Mouse (Mus musculus): ENCODE results near the gene Aoc3.
A peak's percentile ranks its signal among the peaks of the same experiment; 100 is the strongest.
"Not testable (repeated sequence)": the region's sequence is repeated elsewhere in the genome, so short reads cannot be mapped to it uniquely, and the experiment has no call there.

Aoc3 gene

GRCm38 (mm10) chr11:101330371-101330924, at the start of gene Aoc3:
Aoc3 (plus strand) TSS chr11:101330605.
- no peak for DNase-seq (ENCODE audit: low spot score)

DNA sequence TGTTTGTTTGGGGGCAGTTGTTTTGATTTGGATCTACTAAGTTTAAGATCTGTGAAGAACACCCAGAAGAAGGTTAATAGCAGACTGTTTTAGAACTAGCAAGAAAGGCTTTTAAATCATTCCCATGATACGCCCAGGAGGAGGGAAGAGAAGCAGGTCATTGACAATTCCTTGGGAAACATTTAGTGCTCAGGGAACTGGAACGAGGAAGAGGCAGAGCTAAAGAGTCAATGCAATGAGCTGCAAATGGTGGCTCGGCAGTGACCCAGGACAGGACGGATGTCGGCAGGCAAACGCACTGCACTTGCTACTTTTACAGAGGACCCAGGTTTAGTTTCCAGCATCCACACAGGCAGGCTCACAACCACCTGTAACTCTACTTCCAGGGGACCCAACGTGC, 49.6 kb upstream of the Aoc3 start:
- no peak for DNase-seq (ENCODE audit: low spot score)

- DNase-seq (ENCODE audit: low spot score), result no peak
Measured at GRCm38 (mm10) chr11:101282896-101283295, 47.5 kb upstream of the Aoc3 start.

- no peak for DNase-seq (ENCODE audit: low spot score)
Measured at GRCm38 (mm10) chr11:101283805-101284204, 46.6 kb upstream of the Aoc3 start.

- DNase-seq (ENCODE audit: low spot score), result no peak
Measured at GRCm38 (mm10) chr11:101287306-101287705, 43.1 kb upstream of the Aoc3 start.

- no peak for DNase-seq (ENCODE audit: low spot score)
Measured at GRCm38 (mm10) chr11:101291231-101291630, 39.2 kb upstream of the Aoc3 start.

DNA sequence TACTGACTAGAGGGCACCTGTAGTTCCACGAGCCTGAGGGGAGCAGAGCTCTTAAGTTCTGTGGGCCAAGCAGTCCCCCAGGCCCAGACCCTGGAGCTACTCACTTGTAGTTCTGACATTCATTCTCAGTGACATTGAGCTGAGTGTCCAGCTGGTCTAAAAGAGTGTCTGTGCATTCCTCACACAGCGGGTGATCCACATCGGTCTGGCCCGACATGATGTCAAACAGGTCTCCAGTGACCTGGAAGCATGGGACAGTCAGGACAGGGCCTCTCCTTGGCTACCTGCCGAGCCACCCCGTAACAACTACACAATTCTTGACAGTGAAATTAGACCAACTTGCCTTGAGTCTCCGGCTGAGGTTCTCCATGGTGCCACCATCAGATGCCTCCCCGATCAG, 35.2 kb upstream of the Aoc3 start:
- DNase-seq (ENCODE audit: low spot score), result no peak

DNA sequence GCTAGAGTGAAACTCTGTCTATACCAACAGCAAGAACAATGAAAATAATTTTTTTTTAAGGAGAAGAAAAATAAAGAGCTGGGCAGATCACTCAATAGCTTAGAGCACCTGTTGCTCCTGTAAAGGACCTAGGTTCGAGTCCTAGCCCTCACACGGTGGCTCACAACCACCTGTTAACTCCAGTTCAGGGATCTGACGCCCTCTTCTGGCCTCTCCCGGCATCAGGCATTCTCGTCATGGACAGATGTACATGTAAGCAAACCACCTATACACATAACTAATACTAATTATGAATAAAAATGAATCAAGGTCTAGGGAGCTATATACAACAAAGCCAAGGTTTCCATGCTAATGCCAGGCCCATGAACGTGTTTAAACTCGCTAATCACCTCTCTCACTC, 29.5 kb upstream of the Aoc3 start:
- DNase-seq (ENCODE audit: low spot score), result no peak

- DNase-seq (ENCODE audit: low spot score), result no peak
Measured at GRCm38 (mm10) chr11:101301299-101302003, 29.0 kb upstream of the Aoc3 start.

- DNase-seq (ENCODE audit: low spot score), result peak; percentile 92
Measured at GRCm38 (mm10) chr11:101302004-101302798, 28.2 kb upstream of the Aoc3 start, which contains the start of gene Becn1. Becn1 (minus strand) TSS chr11:101302286.

- DNase-seq (ENCODE audit: low spot score), result no peak
Measured at GRCm38 (mm10) chr11:101307744-101308143, 22.7 kb upstream of the Aoc3 start.

DNA sequence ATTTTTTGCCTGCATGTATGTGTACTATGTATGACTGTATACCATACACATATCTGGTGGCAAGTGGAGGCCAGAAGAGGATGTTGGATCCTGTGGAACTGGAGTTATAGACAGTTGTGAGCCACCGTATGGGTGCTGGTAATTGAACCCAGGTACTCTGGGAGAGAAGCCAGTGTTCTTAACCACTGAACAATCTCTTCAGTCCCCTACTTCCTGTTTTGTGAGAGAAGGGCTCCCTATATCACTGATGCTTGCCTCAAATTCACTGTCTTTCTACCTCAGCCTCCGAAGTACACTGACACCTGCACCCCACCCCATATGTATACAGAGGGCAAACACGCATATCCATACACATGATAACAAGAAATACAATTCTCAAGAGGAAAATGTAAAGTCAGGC, 19.3 kb upstream of the Aoc3 start:
- DNase-seq (ENCODE audit: low spot score), result no peak

DNA sequence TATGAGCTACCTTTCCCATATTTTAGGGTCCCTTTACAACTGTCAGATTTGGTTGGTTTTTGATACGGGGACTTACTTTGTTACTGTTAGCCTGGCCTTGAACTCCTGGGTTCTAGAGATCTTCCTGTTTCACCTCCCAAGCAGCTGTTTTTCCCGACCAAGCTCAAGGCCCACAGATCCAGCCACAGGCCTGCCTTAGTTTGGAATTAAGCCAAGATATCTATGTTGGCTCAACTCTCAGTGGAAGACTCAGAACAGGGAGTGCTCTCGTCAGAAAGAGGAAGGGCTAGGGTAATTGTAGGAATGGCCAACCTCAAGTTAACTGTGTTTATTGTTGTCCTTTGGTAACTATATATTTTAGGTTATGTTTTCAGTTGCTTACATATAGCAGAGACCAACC, 18.3 kb upstream of the Aoc3 start:
- DNase-seq (ENCODE audit: low spot score), result no peak

DNA sequence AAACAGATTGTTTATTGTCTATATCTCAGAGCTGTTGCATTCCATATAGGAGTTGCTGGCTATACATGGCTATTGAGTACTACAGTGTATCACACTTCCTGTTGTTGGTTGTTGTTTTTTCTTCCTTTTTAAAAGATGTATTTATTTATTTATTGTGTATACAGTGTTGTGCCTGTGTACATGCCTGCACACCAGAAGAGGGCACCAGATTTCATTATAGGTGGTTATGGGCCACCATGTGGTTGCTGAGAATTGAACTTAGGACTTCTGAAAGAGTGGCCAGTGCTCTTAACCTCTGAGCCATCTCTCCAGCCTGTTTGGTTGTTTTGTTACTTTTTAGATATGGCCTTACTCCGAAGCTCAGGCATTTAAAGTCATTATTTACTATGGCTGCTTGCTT, 15.8 kb upstream of the Aoc3 start:
- DNase-seq (ENCODE audit: low spot score), result no peak

GRCm38 (mm10) chr11:101315082-101315650, 15.2 kb upstream of the Aoc3 start:
- DNase-seq (ENCODE audit: low spot score), result no peak

DNA sequence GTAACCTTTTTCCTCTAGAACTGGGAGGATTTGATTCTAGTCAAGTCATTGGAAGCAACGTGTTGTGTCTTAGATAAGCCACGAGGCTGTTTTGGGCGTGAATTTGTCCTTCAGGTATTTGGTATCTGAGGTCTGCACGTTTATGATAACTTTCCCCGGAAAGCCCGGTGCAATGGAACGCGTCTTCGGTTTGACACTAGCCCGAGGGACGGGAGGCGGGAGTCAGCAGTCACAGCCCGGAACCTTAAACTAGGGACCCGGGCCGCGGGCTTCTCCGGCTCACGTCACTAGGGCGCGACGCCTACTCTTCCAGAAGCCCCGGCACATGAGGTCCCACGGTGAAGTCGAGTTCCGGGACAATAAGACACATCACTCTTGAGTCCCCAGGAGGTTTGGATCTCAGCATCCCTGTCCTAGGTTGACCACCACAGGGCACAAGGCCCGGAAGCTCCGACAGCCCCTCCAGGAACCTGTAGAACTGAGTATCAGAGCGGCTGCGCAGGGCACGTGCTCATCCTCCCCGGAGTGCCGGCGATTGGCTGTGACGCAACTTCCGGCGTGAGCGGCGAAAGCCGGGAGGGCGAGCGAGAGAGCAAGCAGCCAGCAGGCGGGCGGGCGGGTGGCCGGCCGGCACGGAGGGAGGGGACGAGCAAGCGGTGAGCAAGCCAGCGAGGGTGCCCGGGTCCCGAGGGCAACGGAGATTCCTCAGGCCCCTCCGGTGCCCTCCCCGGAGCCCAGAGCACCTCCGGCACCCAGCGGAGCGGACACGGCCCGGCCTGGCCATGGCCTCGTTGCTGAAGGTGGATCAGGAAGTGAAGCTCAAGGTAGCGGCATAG, 14.5 kb upstream of the Aoc3 start, which contains the start of gene Psme3:
Psme3 (plus strand) TSS at position 549 of the 836 bp plus-strand sequence.
- peak; percentile 89 for DNase-seq (ENCODE audit: low spot score)

- no peak for DNase-seq (ENCODE audit: low spot score)
Measured at GRCm38 (mm10) chr11:101316501-101316917, 13.9 kb upstream of the Aoc3 start.

GRCm38 (mm10) chr11:101323609-101324008, 6.8 kb upstream of the Aoc3 start:
- peak; percentile 66 for DNase-seq (ENCODE audit: low spot score)

DNA sequence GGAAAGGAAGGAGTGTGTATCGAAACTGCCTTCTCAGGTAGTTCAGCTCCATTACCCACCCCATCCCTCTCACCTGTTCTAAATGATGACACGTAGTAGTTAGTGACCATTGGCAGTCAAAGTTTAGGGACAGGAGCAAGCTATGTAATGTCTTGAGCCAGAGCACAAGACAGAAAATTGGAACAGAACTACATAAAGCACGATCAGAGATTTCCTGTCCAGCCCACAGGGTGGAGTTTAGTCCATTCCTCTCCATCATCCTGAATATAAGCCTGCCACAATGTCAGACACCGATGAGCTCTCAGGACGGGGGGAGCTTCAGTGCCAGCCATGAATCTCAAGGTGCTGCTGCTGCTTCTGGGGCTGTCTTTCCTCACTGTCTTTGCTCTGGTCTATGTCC, 5.6 kb upstream of the Aoc3 start, which contains the start of gene Aoc2:
Aoc2 (plus strand) TSS at position 301 of the 400 bp plus-strand sequence.
- DNase-seq (ENCODE audit: low spot score), result no peak

DNA sequence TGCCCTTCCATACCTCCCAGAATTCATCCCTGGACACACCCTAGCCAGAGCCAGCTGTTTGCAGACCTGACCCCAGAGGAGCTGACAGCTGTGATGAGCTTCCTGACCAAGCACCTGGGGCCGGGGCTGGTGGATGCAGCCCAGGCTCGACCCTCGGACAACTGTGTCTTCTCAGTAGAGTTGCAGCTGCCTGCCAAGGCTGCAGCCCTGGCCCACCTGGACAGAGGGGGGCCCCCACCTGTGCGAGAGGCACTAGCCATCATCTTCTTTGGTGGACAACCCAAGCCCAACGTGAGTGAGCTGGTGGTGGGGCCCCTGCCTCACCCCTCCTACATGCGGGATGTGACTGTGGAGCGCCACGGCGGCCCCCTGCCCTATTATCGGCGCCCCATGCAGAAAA, 5.2 kb upstream of the Aoc3 start:
- DNase-seq (ENCODE audit: low spot score), result not testable (repeated sequence)

DNA sequence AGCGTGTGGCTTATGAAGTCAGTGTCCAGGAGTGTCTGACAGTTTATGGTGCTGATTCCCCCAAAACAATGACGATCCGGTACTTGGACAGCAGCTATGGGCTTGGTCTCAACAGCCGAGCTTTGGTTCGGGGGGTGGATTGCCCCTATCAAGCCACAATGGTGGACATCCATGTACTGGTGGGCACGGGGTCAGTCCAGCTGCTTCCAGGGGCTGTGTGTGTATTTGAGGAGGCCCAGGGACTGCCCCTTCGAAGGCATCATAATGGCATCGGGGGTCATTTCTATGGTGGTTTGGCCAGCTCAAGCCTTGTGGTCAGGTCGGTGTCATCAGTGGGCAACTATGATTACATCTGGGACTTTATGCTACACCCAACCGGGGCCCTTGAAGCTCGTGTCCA, 4.3 kb upstream of the Aoc3 start:
- no peak for DNase-seq (ENCODE audit: low spot score)

GRCm38 (mm10) chr11:101327311-101327710, 3.1 kb upstream of the Aoc3 start:
- no peak for DNase-seq (ENCODE audit: low spot score)
